Mouse (Mus musculus): Measurements from ENCODE around the gene Hrasls5.
A peak's percentile ranks its signal among the peaks of the same experiment; 100 is the strongest.

Hrasls5 gene

GRCm38 (mm10) chr19:7606801-7607689, 5.3 kb upstream of the Hrasls5 start, which contains the start of gene Lgals12:
Gene Lgals12 (minus strand): TSS chr19:7607193.
- DNase-seq (ENCODE audit: low spot score): no peak

- no peak for DNase-seq (ENCODE audit: low spot score)
These were observed 4.6 kb upstream of the Hrasls5 start for GRCm38 (mm10) chr19:7607690-7608201.

- no peak for DNase-seq (ENCODE audit: low spot score)
These were observed 810 bp downstream of the Hrasls5 start for GRCm38 (mm10) chr19:7613151-7613550.

- no peak for DNase-seq (ENCODE audit: low spot score)
These were observed 4.0 kb downstream of the Hrasls5 start for GRCm38 (mm10) chr19:7616231-7616930.

GRCm38 (mm10) chr19:7617085-7617484, 4.7 kb downstream of the Hrasls5 start:
- no peak for DNase-seq (ENCODE audit: low spot score)

- DNase-seq (ENCODE audit: low spot score): peak; percentile 14
These were observed 5.4 kb downstream of the Hrasls5 start for GRCm38 (mm10) chr19:7617696-7618095.

- DNase-seq (ENCODE audit: low spot score): no peak
These were observed 20.7 kb downstream of the Hrasls5 start for GRCm38 (mm10) chr19:7633021-7633420.

GRCm38 (mm10) chr19:7633786-7634185, 21.4 kb downstream of the Hrasls5 start:
- DNase-seq (ENCODE audit: low spot score): no peak

- no peak for DNase-seq (ENCODE audit: low spot score)
These were observed 36.7 kb downstream of the Hrasls5 start for GRCm38 (mm10) chr19:7648913-7649666.

- no peak for DNase-seq (ENCODE audit: low spot score)
These were observed 59.7 kb downstream of the Hrasls5 start for GRCm38 (mm10) chr19:7672033-7672432.

GRCm38 (mm10) chr19:7687988-7688387, 75.6 kb downstream of the Hrasls5 start:
- no peak for DNase-seq (ENCODE audit: low spot score)
